Mouse (Mus musculus) left cerebral cortex, postnatal 4 days (tissue): ENCODE measurements at regions not wholly inside any gene's neighbourhood (a gene's known extent, or its start where the extent isn't known, plus 50 kb on each side); places are given as distances from the start of the nearest gene placed in this dataset.

Experiments used
- DNase-seq: peaks from one replicate; pipeline ENCODE4 v3.0.0-alpha.2; 2022
- intact Hi-C: fragments of 180-260 bp; cut with DNase I; formaldehyde crosslinking; loops from one replicate; pipeline ENCODE4 v1.15.1; 2025

DNA sequence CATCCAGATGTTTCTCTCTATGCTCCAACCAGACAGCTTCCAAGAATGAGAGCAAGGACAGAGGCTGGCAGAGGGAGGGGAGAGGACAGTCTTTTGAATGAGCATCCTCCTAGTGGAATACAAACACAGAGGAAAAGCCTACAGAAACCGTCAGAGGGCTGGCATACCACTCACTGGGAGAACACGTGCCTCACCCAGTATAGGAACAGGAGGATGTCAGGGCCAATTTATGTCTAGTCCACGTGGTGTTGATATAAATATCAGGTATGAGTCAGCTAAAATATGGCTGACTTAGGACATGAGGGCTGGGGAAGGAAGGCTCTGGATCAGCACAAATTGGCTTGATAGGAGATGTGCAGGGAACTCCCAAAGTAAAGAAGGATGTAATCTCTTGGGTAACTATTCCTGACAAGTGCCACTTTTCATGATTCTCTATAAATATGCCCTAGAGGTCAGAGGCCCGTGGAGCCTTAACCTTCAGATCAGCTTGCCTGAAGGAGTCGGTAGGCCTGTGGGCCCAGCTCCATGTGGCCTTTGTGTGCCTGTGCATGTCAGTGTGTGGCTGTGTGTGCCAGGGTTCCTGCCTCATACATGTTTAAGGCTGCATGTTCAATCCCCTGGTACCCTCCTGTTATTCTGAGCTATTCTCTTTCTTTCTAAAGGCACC, 531.9 kb upstream of the Gm19410 start:
- no peak for DNase-seq
- intact Hi-C loops: no loop called here

DNA sequence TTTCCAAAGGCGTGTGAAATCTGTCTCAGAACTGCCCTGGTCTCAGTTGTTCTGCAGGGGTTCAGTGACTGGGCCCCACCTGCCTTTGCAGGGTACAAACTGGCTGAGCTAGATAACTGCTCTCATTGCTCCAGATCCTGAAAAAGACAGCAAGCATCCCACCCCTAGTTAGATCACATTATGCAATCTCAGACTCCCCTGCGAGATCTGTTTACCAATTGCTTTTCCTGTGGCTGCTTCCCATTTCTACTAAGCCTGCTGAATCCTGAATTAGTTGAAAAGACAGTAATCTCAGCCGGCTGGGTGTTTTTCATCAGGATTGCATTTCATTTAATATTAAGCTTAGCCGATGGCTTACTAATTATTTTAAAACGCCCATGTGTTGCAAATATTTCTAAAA, 531.2 kb upstream of the Gm19410 start:
- DNase-seq: no peak

DNA sequence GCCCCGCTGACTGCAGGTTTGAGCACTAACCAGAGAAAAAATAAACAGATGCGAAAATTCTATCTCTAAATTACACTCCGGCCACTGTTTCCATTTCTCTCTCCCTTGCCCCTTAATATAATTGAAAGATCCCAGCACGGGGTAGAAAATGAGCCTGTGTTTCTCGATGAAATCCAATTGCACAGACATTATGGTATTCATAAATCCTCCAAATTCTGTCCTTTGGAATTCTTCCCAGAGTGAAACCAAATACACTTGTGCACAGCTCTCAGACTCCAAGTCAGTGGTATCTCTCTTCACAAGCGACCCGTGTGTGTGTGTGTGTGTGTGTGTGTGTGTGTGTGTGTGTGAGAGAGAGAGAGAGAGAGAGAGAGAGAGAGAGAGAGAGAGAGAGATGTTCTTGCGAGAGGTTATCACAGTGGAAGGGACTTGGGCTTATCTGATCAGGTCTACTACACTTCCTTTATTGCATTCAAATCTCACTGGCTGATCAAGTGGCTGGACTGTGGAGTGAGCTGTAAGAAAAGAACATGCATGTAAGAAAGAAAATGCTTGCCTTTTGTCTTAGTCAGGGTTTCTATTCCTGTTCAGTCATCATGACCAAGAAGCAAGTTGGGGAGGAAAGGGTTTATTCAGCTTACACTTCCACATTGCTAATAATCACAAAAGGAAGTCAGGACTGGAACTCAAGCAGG, 529.6 kb upstream of the Gm19410 start:
- intact Hi-C loops: no loop called here
- DNase-seq: no peak

More for the DNA sequence above, 531.2 kb upstream of the Gm19410 start:
- intact Hi-C loops: no loop called here

DNA sequence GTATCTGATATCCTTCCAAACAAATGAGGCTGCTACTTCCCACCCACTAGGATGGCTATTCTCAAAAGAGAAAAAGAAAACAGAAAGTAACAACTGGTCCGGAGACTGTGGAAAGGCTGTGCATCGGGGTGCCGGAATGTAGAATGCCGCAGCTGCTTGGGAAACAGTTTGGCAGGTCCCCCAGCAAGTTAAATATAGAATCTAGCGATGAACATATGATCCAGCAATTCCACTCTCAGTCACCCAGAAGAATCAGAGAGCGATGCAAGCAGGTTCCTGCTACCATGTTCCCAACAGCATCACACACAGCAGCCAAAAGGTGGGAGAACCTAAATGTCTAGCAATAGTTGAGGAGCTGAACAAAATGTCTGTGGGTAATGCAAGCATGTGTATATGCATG, 528.3 kb upstream of the Gm19410 start:
- DNase-seq: no peak
- intact Hi-C loops: no loop called here

DNA sequence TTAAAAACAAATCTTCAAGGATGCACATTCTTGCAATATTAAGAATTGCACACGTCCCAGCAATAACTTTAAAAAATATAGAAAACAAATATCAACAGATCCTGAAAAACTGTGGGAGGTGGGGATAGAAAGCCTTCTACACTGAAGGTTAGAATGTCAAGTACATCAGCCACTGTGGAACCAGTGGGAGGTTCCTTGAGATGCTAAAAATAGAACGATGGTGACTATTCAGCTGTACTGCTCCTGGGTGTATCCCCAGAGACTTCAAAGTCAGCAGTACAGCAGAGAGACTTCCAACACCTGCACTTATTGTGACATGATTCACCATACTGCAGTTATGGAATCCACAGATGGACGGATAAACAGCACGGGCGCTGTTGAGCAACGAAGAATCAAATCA, 524.7 kb upstream of the Gm19410 start:
- DNase-seq: no peak
- intact Hi-C loops: no loop called here

DNA sequence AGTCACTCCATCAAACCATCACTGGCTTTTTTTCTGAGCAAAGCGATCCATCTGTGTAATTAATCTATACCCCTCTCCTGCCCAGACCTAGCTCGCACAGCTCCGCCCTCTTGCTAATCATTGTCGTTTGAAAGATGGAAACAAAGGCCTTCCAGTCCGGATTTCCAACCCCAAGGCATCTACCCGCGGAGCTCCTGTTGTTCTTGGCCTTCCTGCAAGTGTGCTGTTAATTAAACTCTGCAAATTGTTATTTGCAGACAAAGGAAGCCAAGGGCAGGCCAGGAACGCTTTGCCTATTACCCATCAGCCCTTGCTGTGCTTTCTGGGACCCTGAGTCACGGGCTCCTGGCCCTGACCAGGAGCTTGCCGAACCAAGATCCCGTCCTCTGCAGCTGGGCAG, 522.0 kb upstream of the Gm19410 start:
- DNase-seq: peak; percentile 43
- intact Hi-C loops: no loop called here

DNA sequence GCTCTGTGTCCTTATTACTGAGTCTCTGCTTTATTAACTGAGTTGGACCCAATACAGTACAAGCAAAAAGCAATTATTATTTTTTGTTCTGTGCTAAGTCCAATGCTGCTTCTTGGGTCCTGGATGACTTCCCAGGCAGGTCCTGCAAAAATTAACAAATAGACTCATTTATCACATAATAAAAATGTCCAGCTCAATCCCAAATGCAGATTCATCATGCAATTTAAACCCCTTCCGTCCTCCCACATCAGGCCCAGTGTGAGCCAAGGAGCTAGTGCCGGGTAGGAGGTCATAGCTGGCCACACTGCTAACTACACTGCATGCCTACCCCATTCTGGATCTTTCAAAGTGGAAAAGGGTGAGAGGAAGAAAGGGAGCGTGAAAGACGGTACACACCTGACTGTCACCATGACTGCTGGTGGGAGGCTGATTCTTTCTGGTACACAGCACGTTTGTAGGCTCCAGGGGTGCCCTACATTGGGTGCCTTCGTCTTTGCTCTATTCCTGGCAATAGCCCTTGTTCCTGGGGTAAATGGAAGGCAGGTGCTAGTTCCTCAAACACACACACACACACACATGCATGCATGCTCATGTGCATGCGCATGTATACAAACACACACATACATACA, 515.7 kb upstream of the Gm19410 start:
- no peak for DNase-seq
- intact Hi-C loops: no loop called here

DNA sequence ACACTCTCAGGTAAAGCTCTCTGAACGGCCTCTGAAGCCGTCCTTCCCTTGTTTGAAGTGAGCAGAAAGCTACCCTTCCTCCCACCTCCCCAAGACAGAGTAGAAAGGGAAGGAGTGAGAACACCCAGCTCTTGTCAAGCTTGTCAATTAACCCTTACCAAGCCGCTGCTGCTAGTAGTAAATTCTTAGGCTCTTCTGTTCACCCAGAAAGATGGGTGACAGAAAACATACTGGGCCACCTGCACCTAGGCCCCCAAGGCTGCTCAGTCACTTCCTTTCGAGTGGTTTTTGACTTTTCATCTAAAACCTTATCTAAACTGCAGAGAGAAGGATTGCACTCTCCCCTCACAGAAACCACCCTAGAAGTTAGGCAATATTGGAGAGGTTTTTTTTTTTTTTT, 514.9 kb upstream of the Gm19410 start:
- intact Hi-C loops: no loop called here
- DNase-seq: no peak

DNA sequence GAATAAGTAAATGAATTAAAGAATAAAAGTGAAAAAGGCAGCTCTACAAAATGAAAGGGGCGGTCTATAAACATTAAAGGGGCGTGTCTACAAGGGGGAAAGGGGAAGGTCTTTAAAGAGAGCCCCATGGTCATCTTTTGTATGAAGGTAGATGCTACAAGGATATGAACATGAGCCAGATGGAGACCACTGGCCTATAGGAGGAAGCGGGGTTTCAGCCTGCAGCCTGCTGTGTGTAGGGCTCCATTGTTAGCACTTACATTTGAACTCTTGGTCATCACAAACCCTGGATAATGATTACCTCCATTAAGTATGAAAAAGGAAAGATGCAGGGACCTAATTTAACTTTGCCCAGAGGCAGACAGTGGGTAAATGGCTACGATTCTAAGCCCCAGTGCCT, 511.6 kb upstream of the Gm19410 start:
- intact Hi-C loops: no loop called here
- no peak for DNase-seq

DNA sequence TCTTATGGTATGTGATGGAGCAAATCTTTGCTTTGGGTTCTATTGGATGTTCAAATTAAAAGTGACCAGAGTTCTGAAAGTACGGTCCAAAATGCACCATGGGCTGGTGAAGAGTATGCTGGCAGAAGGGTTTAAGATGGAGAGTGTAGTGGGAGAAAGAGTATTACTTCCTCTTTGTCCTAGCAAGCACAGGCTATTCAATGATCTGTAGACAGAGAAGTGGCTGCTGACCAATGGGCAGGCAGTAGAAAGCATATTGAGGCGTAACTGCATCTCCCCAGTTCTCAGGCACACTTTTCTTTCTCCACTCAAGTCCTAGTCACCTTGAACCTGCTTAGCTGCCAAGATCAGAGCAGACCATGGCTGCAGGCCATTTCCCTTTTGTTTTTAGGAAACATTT, 510.3 kb upstream of the Gm19410 start:
- intact Hi-C loops: no loop called here

DNA sequence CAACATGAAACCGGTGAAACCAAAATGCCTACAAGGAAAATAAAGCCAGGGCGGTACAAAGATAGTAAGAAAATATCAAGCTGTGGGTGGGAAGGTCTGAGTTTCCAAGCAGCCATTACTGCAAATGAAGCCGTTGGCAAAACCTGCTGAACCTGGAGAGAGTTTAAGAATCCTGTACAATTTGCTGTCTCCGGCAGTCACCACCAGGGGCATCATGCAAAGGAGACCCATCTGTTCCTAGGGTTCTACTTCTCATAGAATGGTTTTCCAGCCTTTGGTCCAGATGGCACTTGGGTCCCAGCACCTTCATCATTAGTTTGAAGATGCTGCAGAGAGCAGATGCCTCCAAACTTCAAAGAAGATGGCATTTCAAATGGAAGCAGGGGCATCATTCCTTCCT, 508.6 kb upstream of the Gm19410 start:
- peak; percentile 19 for DNase-seq

More for the DNA sequence above, 510.3 kb upstream of the Gm19410 start:
- DNase-seq: no peak

DNA sequence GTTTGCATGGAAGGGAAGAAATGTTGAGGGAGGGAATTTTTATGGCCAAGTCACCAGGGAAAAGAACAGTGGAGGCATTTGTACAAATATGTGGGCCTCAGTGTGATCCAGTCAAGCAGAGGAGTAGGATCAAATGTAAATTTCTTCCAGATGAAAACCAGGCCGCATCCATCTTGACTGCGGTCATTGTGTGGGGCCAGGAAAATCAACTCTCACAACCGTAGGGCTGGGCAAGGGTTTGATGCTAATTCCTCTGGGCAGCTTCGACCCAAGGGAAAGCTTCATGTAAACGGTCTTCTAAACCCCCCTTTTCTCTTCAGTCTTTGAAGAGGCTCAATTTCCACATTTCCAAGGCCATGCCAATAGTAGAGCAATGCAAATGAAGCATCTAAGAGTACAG, 497.4 kb upstream of the Gm19410 start:
- intact Hi-C loops: no loop called here

More for the DNA sequence above, 508.6 kb upstream of the Gm19410 start:
- intact Hi-C loops: no loop called here

DNA sequence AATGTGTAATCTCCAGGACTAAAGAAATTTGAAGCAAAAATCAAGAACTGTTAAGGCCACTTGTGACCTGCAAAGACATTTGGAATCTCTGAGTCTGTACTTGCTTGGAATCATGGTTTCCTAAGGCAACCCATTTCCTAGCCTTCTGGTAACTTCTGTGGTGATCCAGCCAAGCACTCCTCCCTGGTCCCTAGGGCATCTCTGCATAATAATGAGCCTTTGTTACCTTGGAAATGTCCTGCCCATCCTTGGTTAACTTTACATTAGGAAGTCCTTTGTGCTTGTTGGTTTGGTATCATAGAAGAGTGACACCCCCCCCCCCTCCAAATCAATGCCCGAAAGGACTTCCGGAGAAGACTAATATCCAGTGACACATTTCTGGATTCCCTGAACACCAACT, 496.6 kb upstream of the Gm19410 start:
- no peak for DNase-seq
- intact Hi-C loops: no loop called here

More for the DNA sequence above, 497.4 kb upstream of the Gm19410 start:
- no peak for DNase-seq

DNA sequence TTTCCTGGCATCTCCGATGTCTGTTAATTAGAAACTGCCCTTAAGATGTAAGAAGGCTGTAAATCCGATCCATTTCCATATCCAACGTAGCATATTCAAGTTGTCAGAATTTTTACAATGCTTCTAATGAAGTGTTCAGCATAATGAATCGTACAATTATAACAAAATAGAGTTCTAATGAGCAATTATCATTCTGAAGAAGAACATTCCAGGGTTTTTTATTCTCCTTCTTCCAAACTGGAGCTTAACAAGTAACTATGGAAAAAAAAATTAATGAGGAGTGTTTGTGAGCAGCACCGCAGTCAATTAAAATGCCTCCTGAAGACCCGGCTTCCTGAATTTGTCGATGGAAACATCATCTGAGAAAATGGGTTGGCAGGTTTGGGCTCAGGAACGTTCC, 489.6 kb upstream of the Gm19410 start:
- DNase-seq: no peak

DNA sequence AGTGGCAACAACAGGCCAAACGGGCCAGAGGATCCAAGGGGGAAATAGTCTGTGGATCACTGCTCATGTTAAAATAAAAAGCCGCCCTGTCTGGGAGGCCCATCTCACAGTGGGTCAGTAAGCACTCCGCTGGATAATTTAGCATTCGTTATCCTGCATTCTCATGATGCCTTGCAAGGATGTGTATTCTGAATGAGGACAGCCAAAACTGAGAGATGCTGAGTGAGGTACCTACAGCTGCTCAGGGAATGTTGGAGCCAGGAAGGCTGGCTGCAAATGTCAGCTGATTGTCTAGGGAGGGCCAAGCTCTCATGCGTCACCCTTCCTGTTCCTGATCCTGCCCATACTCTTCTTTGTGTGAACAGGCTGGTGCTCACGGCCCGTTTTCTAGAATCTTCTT, 489.1 kb upstream of the Gm19410 start:
- DNase-seq: no peak

More for the DNA sequence above, 489.6 kb upstream of the Gm19410 start:
- intact Hi-C loops: no loop called here

DNA sequence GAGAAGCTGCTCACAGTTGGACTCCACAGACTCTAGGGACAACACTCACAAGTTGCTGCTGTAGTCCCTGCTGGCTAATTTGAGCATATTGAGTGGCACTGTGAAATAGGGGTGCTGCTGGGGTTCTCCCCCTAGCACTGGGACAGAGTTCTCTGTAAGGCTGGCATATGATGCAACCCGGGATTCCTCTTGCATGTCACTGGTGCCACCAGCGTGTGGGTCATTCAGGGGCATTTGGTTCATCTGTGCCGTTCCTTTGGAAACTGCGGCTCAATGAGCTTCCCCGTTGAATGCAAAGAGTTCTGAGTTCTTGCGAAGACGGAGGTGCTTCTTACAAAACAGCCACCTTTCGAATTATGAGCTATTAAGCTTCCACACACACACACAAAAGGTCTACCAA, 486.6 kb upstream of the Gm19410 start:
- intact Hi-C loops: no loop called here
- no peak for DNase-seq

More for the DNA sequence above, 489.1 kb upstream of the Gm19410 start:
- intact Hi-C loops: no loop called here

DNA sequence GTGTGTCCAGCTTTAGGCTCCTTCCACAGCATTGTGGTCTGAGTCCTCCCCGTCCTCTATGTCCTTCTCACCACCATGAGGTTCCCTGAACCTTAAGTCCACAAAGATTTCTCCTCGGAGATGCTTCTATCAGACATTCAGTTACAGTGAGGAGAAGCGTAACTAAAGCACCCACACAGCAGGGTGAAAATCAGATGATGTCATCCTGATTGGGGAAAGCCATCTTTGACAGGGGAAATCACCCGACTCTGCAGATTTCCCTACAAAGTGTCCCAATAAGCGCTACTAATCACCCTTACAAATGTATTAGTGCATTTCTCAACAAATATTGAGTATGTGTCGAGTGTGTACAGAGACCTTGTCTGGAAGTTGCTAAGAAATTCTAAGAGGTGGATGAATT, 484.8 kb upstream of the Gm19410 start:
- intact Hi-C loops: no loop called here
- DNase-seq: no peak

DNA sequence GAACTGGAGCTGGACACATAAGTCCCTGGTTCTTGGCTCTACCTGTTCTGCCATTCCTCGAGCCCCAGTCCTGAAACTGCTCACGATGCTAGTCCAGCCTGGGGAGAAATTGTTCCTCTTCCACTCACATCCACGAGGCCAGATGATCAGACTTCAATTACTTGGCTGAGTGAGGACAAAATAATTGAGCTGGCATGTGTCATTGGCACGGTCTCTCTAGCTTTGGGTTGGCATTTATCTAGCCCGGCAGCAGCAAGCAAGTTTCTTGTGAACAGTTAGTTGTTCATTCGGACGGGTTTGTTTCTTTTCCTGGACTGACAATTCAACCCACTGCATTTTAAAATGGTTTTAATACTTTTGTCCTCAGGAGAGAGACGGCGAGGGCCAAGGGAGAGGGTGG, 482.2 kb upstream of the Gm19410 start:
- DNase-seq: peak; percentile 38

DNA sequence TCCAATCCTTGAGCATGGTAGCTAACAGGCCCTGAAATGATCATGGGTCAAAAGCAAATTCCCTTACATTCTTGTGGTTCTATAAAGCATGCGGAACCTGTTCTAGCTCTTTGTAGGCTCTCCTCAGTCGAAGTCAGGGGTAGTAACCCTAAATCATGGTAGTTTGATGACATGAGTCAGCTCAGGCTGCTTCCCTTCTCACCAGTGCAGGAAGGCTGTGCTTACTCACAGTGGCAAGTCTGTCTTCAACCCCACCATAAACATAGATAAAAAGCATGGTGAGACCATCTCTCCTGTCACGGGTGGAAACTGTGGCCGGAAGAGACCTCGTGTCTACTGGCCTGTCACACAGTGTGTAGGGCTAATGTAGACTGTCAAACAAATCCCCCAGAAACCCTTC, 476.6 kb upstream of the Gm19410 start:
- intact Hi-C loops: no loop called here
- DNase-seq: no peak

More for the DNA sequence above, 482.2 kb upstream of the Gm19410 start:
- intact Hi-C loops: no loop called here

DNA sequence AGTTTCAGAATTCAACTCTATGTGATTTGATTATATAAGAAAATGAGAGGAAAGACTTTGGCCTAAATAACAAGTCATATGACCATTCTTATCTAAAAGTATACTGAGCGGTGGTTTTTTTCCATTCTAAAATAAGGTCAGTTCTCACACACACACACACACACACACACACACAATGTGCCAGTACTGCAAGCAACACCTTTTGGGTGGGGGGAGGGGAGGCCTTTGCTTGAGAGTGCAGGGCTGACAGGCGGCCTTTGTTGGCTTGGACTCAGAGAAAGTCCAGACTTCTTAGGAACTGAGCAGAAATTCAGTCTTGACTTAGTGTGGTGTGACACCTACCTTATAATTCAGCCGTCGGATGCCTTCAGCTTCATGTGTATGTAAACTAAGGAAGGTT, 475.6 kb upstream of the Gm19410 start:
- no peak for DNase-seq
- intact Hi-C loops: no loop called here

DNA sequence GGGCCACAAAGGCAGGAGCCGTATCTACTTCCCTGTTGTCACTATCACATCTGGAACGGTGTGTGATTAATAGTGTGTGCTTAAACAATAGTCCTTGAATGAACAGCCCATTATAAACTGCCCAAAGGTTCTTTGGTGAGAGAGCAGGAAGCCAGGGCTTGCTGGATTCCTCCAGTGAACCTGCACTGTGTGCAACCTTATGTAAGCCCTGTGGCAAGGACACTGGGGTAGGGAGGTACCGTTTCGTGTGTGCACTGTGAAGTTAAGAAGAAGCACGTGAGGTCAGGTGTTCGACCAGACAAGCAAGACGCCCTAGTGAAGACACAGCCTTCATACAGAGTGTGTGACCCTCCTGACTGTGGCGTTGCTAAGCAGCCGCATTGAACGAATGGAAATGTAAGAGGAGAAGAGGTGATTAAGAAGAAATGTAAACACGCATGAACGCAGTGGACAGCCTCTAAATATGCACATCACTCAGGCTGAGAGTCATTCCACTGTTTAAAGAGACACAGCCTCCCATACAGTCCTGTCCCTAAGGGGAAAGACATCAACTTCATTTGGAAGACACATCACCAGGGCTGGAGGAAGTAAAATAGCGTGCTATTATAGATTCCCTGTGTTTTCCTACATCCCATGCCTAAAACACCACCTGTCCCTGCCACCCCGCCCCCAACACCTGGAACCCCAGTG, 472.0 kb upstream of the Gm19410 start:
- DNase-seq: no peak
- intact Hi-C loops: no loop called here

DNA sequence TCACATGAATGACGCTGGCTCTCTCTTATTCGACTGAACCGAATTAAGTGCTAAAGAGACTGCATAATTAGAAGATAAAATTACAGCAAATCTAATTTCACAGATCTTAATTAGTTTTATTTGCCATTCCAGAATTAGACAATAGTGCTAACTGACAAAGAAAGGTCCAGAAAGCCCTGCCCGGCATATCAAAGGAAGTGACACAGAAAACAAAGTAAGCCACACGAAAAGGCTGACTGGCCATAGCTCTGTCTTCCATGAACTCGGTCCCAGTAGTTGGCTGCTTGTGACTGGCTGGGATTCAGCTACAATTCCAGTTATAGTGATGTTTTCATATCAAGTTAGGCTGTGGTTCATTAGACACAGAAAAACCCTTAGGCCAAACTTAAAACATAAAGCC, 468.7 kb upstream of the Gm19410 start:
- DNase-seq: no peak
- intact Hi-C loops: no loop called here
